Mouse (Mus musculus) CH12.LX (cell line): ENCODE measurements around the gene Cox7b2. TPM values are rescaled to one million over a fixed set of nuclear protein-coding genes. Genes with fewer than 3 reads are reported as not detected.

Experiments
- DNase-seq: peaks from one replicate; pipeline ENCODE4 v3.0.0-alpha.2; 2013; ENCODE audit errors: extremely low read depth
- H3K27ac ChIP-seq: 2 replicates; pipeline ENCODE4 v1.5.1; 2012; ENCODE audit warnings: low read depth, mild to moderate bottlenecking, control low read depth, moderate library complexity; ENCODE audit not compliant: insufficient read depth
- H3K27me3 ChIP-seq: replicated peaks from 2 replicates; pipeline ENCODE3; 2012; ENCODE audit warnings: inconsistent platforms
- H3K36me3 ChIP-seq, 2 experiments: replicated peaks in 1 of 2; 2 replicates each; pipeline versions ENCODE3 to v1.6.1; 2012; ENCODE audit warnings: inconsistent platforms in 1 of 2, low read length in 1 of 2, mild to moderate bottlenecking in 1 of 2, mixed read lengths in 1 of 2, moderate library complexity in 1 of 2; ENCODE audit not compliant: control insufficient read depth in 1 of 2, insufficient read depth in 1 of 2
- H3K4me1 ChIP-seq, 2 experiments: 2 replicates each; pipeline ENCODE4 v1.6.1; 2012; ENCODE audit warnings: inconsistent platforms in 1 of 2, moderate library complexity in 1 of 2; ENCODE audit not compliant: insufficient read depth in 2 of 2, control insufficient read depth in 1 of 2
- H3K4me2 ChIP-seq: 2 replicates; pipeline ENCODE4 v1.6.1; 2012; ENCODE audit warnings: low read depth, mild to moderate bottlenecking, control low read depth; ENCODE audit not compliant: poor library complexity, insufficient read depth, severe bottlenecking
- H3K4me3 ChIP-seq, 3 experiments: fragments of 150-350 bp in 1 of 3; sonication (generic) in 1 of 3; replicated peaks in 1 of 3; 2 replicates each; pipeline versions ENCODE3 to v1.5.1; 2011 to 2012; ENCODE audit warnings: low read depth in 2 of 3, low read length in 2 of 3, mild to moderate bottlenecking in 2 of 3, moderate library complexity in 2 of 3, control low read depth in 1 of 3, improper control_type of control experiment in 1 of 3, inconsistent platforms in 1 of 3, mixed read lengths in 1 of 3; ENCODE audit not compliant: poor library complexity in 1 of 3
- H3K79me2 ChIP-seq: replicated peaks from 2 replicates; pipeline ENCODE4 v1.6.1; 2012; ENCODE audit warnings: mild to moderate bottlenecking, moderate library complexity; ENCODE audit not compliant: control insufficient read depth, poor library complexity, insufficient read depth, severe bottlenecking; ENCODE audit errors: extremely low read depth
- H3K9ac ChIP-seq: 2 replicates; pipeline ENCODE4 v1.6.1; 2012; ENCODE audit warnings: low read depth, mild to moderate bottlenecking, control low read depth, moderate library complexity; ENCODE audit not compliant: insufficient read depth
- H3K9me3 ChIP-seq: replicated peaks from 2 replicates; pipeline ENCODE3; 2012; ENCODE audit warnings: low read length, inconsistent platforms, mixed read lengths
- CHD1 ChIP-seq: IDR thresholded peaks from 2 replicates; pipeline ENCODE4 v1.6.1; 2012; ENCODE audit warnings: low read depth, low read length, improper control_type of control experiment, inconsistent platforms
- E2F4 ChIP-seq: IDR thresholded peaks from 2 replicates; pipeline ENCODE4 v1.6.1; 2011; ENCODE audit warnings: low read depth, low read length, improper control_type of control experiment; ENCODE audit not compliant: insufficient replicate concordance
- ELF1 ChIP-seq: IDR thresholded peaks from 2 replicates; pipeline ENCODE4 v1.6.1; 2014; ENCODE audit warnings: low read depth, mild to moderate bottlenecking, inconsistent platforms, low read length, improper control_type of control experiment
- EP300 ChIP-seq: IDR thresholded peaks from 2 replicates; pipeline ENCODE4 v1.6.1; 2011; ENCODE audit warnings: low read length, improper control_type of control experiment
- IRF4 ChIP-seq: IDR thresholded peaks from 2 replicates; pipeline ENCODE4 v1.6.1; 2014; ENCODE audit warnings: low read depth, mild to moderate bottlenecking, inconsistent platforms, low read length, improper control_type of control experiment
- KAT2A ChIP-seq: IDR thresholded peaks from 2 replicates; pipeline ENCODE4 v1.6.1; 2012; ENCODE audit warnings: low read length, improper control_type of control experiment, inconsistent platforms; ENCODE audit not compliant: insufficient replicate concordance
- MAZ ChIP-seq: IDR thresholded peaks from 2 replicates; pipeline ENCODE4 v1.6.1; 2012; ENCODE audit warnings: low read depth, mild to moderate bottlenecking, inconsistent platforms, low read length, improper control_type of control experiment, moderate library complexity
- MEF2A ChIP-seq: IDR thresholded peaks from 2 replicates; pipeline ENCODE4 v1.6.1; 2014; ENCODE audit warnings: low read depth, mild to moderate bottlenecking, inconsistent platforms, low read length, improper control_type of control experiment, borderline replicate concordance
- MYC ChIP-seq: IDR thresholded peaks from 2 replicates; pipeline ENCODE4 v1.6.1; 2011; ENCODE audit warnings: low read depth, mild to moderate bottlenecking, improper control_type of control experiment, low read length
- NELFE ChIP-seq: IDR thresholded peaks from 2 replicates; pipeline ENCODE4 v1.6.1; 2011; ENCODE audit warnings: low read depth, low read length, improper control_type of control experiment
- POLR2AphosphoS2 ChIP-seq: IDR thresholded peaks from 2 replicates; pipeline ENCODE4 v1.6.1; 2011; ENCODE audit warnings: low read depth, low read length, improper control_type of control experiment
- RAD21 ChIP-seq: IDR thresholded peaks from 2 replicates; pipeline ENCODE4 v1.6.1; 2011; ENCODE audit warnings: low read depth, mild to moderate bottlenecking, low read length, improper control_type of control experiment, moderate library complexity
- SIN3A ChIP-seq: IDR thresholded peaks from 2 replicates; pipeline ENCODE4 v1.6.1; 2012; ENCODE audit warnings: low read length, improper control_type of control experiment, inconsistent platforms
- SMC3 ChIP-seq: IDR thresholded peaks from 2 replicates; pipeline ENCODE4 v1.6.1; 2011; ENCODE audit warnings: low read depth, low read length, improper control_type of control experiment
- TCF12 ChIP-seq: IDR thresholded peaks from 2 replicates; pipeline ENCODE4 v1.6.1; 2014; ENCODE audit warnings: low read depth, mild to moderate bottlenecking, inconsistent platforms, low read length, improper control_type of control experiment
- ZNF384 ChIP-seq: IDR thresholded peaks from 2 replicates; pipeline ENCODE4 v1.6.1; 2012; ENCODE audit warnings: low read depth, low read length, improper control_type of control experiment, inconsistent platforms
- dilution Hi-C: fragments of 300-500 bp; cut with MboI; formaldehyde crosslinking; loops from 2 replicates; pipeline ENCODE4 v1.14.3; 2020; ENCODE audit warnings: low sequenced_read_pairs; ENCODE audit not compliant: extremely low pct_unique_long_range_greater_than_20kb, extremely low pct_ligation_motif_present
- in situ Hi-C: fragments of 300-500 bp; cut with MboI; formaldehyde crosslinking; loops from 3 replicates; pipeline ENCODE4 v1.14.3; 2019; ENCODE audit warnings: low sequenced_read_pairs, low pct_ligation_motif_present, low pct_unique_long_range_greater_than_20kb, mixed read lengths
- polyA plus RNA-seq: library from polyadenylated mRNA; unstranded; fragments of >175 nt; gene quantifications from 2 replicates; pipeline ENCODE4 v1.2.1, GENCODE M21; 2012; ENCODE audit warnings: low read depth; ENCODE audit not compliant: insufficient read length
- total RNA-seq, 2 experiments: library from RNA; depleted of rRNA; stranded (reverse); fragments of 300-350 nt in 1 of 2; fragments of >200 nt in 1 of 2; gene quantifications; 2 replicates each; pipeline ENCODE4 v1.2.3; 2012 to 2014

The Cox7b2 gene
- total and polyA plus RNA-seq, 3 experiments: not detected

- H3K79me2 ChIP-seq: no peaks in the 10 kb centered on the region
- in situ Hi-C loops: no loop called here
- no peaks in the 10 kb centered on the region for H3K27me3 ChIP-seq
- no peaks in the 10 kb centered on the region for H3K36me3 ChIP-seq
- no peak for DNase-seq
- H3K4me3 ChIP-seq: no peak overlapping the region
- no peaks in the 10 kb centered on the region for H3K9me3 ChIP-seq
- dilution Hi-C loops: no loop called here
- H3K4me1 ChIP-seq: no peaks in the 10 kb centered on the region
- H3K4me2 ChIP-seq: no peak overlapping the region
- TF ChIP-seq IRF4 (no peak), NELFE (no peak)
- H3K9ac ChIP-seq: no peak overlapping the region
- H3K27ac ChIP-seq: no peak overlapping the region
These were observed 52.4 kb downstream of the Cox7b2 start for GRCm38 (mm10) chr5:71495621-71496020.

- no peaks in the 10 kb centered on the region for H3K27me3 ChIP-seq
- no peak overlapping the region for H3K4me2 ChIP-seq
- TF ChIP-seq SIN3A (no peak), POLR2AphosphoS2 (no peak), IRF4 (no peak), ELF1 (no peak), EP300 (no peak), NELFE (no peak), ZNF384 (no peak), KAT2A (no peak), SMC3 (no peak), MEF2A (no peak), E2F4 (no peak), RAD21 (no peak), TCF12 (no peak), MAZ (no peak), MYC (no peak)
- dilution Hi-C loops (no loop called here), in situ Hi-C loops (no loop called here)
- no peaks in the 10 kb centered on the region for H3K9me3 ChIP-seq
- H3K9ac ChIP-seq: no peak overlapping the region
- no peak overlapping the region for H3K27ac ChIP-seq
- H3K4me3 ChIP-seq: no peak overlapping the region
- no peaks in the 10 kb centered on the region for H3K4me1 ChIP-seq
- H3K79me2 ChIP-seq: no peaks in the 10 kb centered on the region
- DNase-seq: no peak
- H3K36me3 ChIP-seq: no peaks in the 10 kb centered on the region
These were observed 91.0 kb downstream of the Cox7b2 start for GRCm38 (mm10) chr5:71456957-71457356.

- H3K9me3 ChIP-seq: no peaks in the 10 kb centered on the region
- dilution Hi-C loops (no loop called here), in situ Hi-C loops (no loop called here)
- H3K4me3 ChIP-seq: no peak overlapping the region
- H3K36me3 ChIP-seq: no peaks in the 10 kb centered on the region
- H3K4me2 ChIP-seq: no peak overlapping the region
- H3K27ac ChIP-seq: no peak overlapping the region
- H3K4me1 ChIP-seq: no peaks in the 10 kb centered on the region
- TF ChIP-seq NELFE (no peak), CHD1 (no peak), TCF12 (no peak), SMC3 (no peak)
- DNase-seq: no peak
- no peaks in the 10 kb centered on the region for H3K27me3 ChIP-seq
- H3K79me2 ChIP-seq: no peaks in the 10 kb centered on the region
- H3K9ac ChIP-seq: no peak overlapping the region
These were observed 107.8 kb downstream of the Cox7b2 start for GRCm38 (mm10) chr5:71440174-71440573.

Other genes with a start within 250 kb of the Cox7b2 start
- under 0.01 TPM in 1 of 2 replicates, not detected in the other for gene Gabrb1, start 109.9 kb upstream of the Cox7b2 start, total RNA-seq (2012; rRNA removed)
- gene Gabrb1, start 109.9 kb upstream of the Cox7b2 start, total RNA-seq (2014; rRNA removed): not detected in 2 replicates
- gene Gabrb1, start 109.9 kb upstream of the Cox7b2 start, polyA plus RNA-seq: 0.03 and 0.04 TPM in 2 replicates
- gene Gabra4, start 110.1 kb upstream of the Cox7b2 start, total RNA-seq (2012; rRNA removed): not detected in 2 replicates
- gene Gabra4, start 110.1 kb upstream of the Cox7b2 start, total RNA-seq (2014; rRNA removed): 0.09 TPM in 1 of 2 replicates, not detected in the other
- gene Gabra4, start 110.1 kb upstream of the Cox7b2 start, polyA plus RNA-seq: not detected in 2 replicates